Mouse (Mus musculus) limb, embryonic 13.5 days (tissue): ENCODE data around the gene Nfkbiz. TPM values are rescaled to one million over a fixed set of nuclear protein-coding genes. Genes with fewer than 3 reads are reported as not detected.
"Not testable (repeated sequence)": the region's sequence is repeated elsewhere in the genome, so short reads cannot be mapped to it uniquely, and the experiment has no call there.

ENCODE experiments used
- ATAC-seq: fragments of 200-750 bp; cut with Nextera tagmentation; 2 replicates; pipeline ENCODE4 v1.8.0; 2017; ENCODE audit warnings: low read depth, moderate number of reproducible peaks, moderate TSS enrichment; ENCODE audit not compliant: low FRiP score
- H3K27ac ChIP-seq: fragments of 300-500 bp; sonication (generic); 2 replicates; pipeline ENCODE4 v1.5.1; 2015; ENCODE audit warnings: inconsistent platforms, mild to moderate bottlenecking, moderate library complexity
- H3K27me3 ChIP-seq: fragments of 300-500 bp; sonication (generic); 2 replicates; pipeline ENCODE4 v1.6.1; 2015; ENCODE audit warnings: mild to moderate bottlenecking, inconsistent platforms
- H3K36me3 ChIP-seq: fragments of 300-500 bp; sonication (generic); 2 replicates; pipeline ENCODE4 v1.6.1; 2015; ENCODE audit warnings: inconsistent platforms, mild to moderate bottlenecking, moderate library complexity
- H3K4me1 ChIP-seq: fragments of 300-500 bp; sonication (generic); 2 replicates; pipeline ENCODE4 v1.6.1; 2015; ENCODE audit warnings: inconsistent platforms
- H3K4me2 ChIP-seq: fragments of 300-500 bp; sonication (generic); replicated peaks from 2 replicates; pipeline ENCODE4 v1.6.1; 2015; ENCODE audit warnings: inconsistent platforms, mild to moderate bottlenecking, moderate library complexity
- H3K4me3 ChIP-seq: fragments of 300-500 bp; sonication (generic); 2 replicates; pipeline ENCODE4 v1.5.1; 2015; ENCODE audit warnings: moderate library complexity, mild to moderate bottlenecking, inconsistent platforms
- H3K9ac ChIP-seq: fragments of 300-500 bp; sonication (generic); 2 replicates; pipeline ENCODE4 v1.6.1; 2015; ENCODE audit warnings: mild to moderate bottlenecking, inconsistent platforms
- H3K9me3 ChIP-seq: fragments of 300-500 bp; sonication (generic); 2 replicates; pipeline ENCODE4 v1.6.1; 2016; ENCODE audit warnings: inconsistent platforms
- WGBS: fragments of 180-500 bp; shearing (Covaris S2); methylation state at CpG from one replicate; pipeline ENCODE4 v1.1.7; 2015; 5-methylcytosine and 5-hydroxymethylcytosine counted together
- polyA plus RNA-seq: library from polyadenylated mRNA; unstranded; fragments of >200 nt; fragmentation: Nextera tagmentation; extraction: Ambion mirVana; gene quantifications from 2 replicates; pipeline ENCODE4 v1.2.1, GENCODE M21; 2015

Gene Nfkbiz
- 4.1 and 4.6 TPM in 2 replicates for polyA plus RNA-seq

- peaks cover 6% of the 10 kb centered on the region for H3K4me1 ChIP-seq
- peak; percentile 92 for ATAC-seq
- WGBS: under 1% methylated on average over 40 of the region's 40 CpGs
- peak within 1 kb of the TSS; percentile 82 for H3K9ac ChIP-seq
- no peaks in the 10 kb centered on the region for H3K27me3 ChIP-seq
- H3K36me3 ChIP-seq: peaks cover 14% of the 10 kb centered on the region
- H3K4me2 ChIP-seq: peak within 1 kb of the TSS; percentile 74
- H3K4me3 ChIP-seq: peak within 1 kb of the TSS; percentile 56
- H3K9me3 ChIP-seq: no peaks in the 10 kb centered on the region
- H3K27ac ChIP-seq: peak within 1 kb of the TSS; percentile 82
Measured at GRCm38 (mm10) chr16:55838510-55839474, at the start of gene Nfkbiz. Gene Nfkbiz (minus strand): TSS chr16:55838899.

GRCm38 (mm10) chr16:55887814-55888583 lies 49.3 kb upstream of the Nfkbiz start:
- Histone ChIP-seq H3K27ac (no peak overlapping the region), H3K27me3 (no peaks in the 10 kb centered on the region), H3K4me1 (no peaks in the 10 kb centered on the region), H3K9me3 (no peaks in the 10 kb centered on the region), H3K36me3 (peaks cover 17% of the 10 kb centered on the region), H3K4me2 (no peak overlapping the region), H3K9ac (no peak overlapping the region), H3K4me3 (no peak overlapping the region)
- 63% methylated on average over 7 of the region's 7 CpGs for WGBS
- no peak for ATAC-seq

- Histone ChIP-seq H3K4me1 (no peaks in the 10 kb centered on the region), H3K27me3 (no peaks in the 10 kb centered on the region), H3K9me3 (no peaks in the 10 kb centered on the region), H3K4me2 (no peak overlapping the region), H3K36me3 (peaks cover 17% of the 10 kb centered on the region), H3K9ac (no peak overlapping the region), H3K4me3 (no peak overlapping the region), H3K27ac (no peak overlapping the region)
- ATAC-seq: no peak
- 72% methylated on average over 11 of the region's 11 CpGs for WGBS
Measured at GRCm38 (mm10) chr16:55884246-55884645, 45.5 kb upstream of the Nfkbiz start.

- H3K9ac ChIP-seq: no peak overlapping the region
- H3K27me3 ChIP-seq: no peaks in the 10 kb centered on the region
- no peak overlapping the region for H3K4me2 ChIP-seq
- 68% methylated on average over 6 of the region's 6 CpGs for WGBS
- no peaks in the 10 kb centered on the region for H3K9me3 ChIP-seq
- H3K27ac ChIP-seq: no peak overlapping the region
- H3K4me1 ChIP-seq: no peaks in the 10 kb centered on the region
- H3K4me3 ChIP-seq: no peak overlapping the region
- H3K36me3 ChIP-seq: no peaks in the 10 kb centered on the region
- ATAC-seq: no peak
Measured at GRCm38 (mm10) chr16:55876025-55876424, 37.3 kb upstream of the Nfkbiz start.

- peaks cover 15% of the 10 kb centered on the region; the same call in 1 of the 2 replicates for H3K36me3 ChIP-seq
- H3K9ac ChIP-seq: no peak overlapping the region
- H3K27me3 ChIP-seq: no peaks in the 10 kb centered on the region
- no peaks in the 10 kb centered on the region for H3K9me3 ChIP-seq
- no peaks in the 10 kb centered on the region for H3K4me1 ChIP-seq
- 63% methylated on average over 4 of the region's 4 CpGs for whole genome bisulfite sequencing
- no peak for ATAC-seq
- no peak overlapping the region for H3K27ac ChIP-seq
- H3K4me2 ChIP-seq: no peak overlapping the region
- no peak overlapping the region for H3K4me3 ChIP-seq
Measured at GRCm38 (mm10) chr16:55863832-55864231, 25.1 kb upstream of the Nfkbiz start.

GRCm38 (mm10) chr16:55863149-55863815 lies 24.6 kb upstream of the Nfkbiz start:
- 28% methylated on average over 7 of the region's 7 CpGs for WGBS
- H3K9me3 ChIP-seq: no peaks in the 10 kb centered on the region
- no peak overlapping the region for H3K9ac ChIP-seq
- H3K4me3 ChIP-seq: no peak overlapping the region
- H3K27ac ChIP-seq: no peak overlapping the region
- H3K36me3 ChIP-seq: peaks cover 15% of the 10 kb centered on the region; the same call in 1 of the 2 replicates
- no peaks in the 10 kb centered on the region for H3K4me1 ChIP-seq
- H3K4me2 ChIP-seq: no peak overlapping the region
- ATAC-seq: peak; percentile 59; the same call in 1 of the 2 replicates
- H3K27me3 ChIP-seq: no peaks in the 10 kb centered on the region

GRCm38 (mm10) chr16:55861104-55861503 lies 22.4 kb upstream of the Nfkbiz start:
- ATAC-seq: no peak
- Histone ChIP-seq H3K4me2 (no peak overlapping the region), H3K27me3 (no peaks in the 10 kb centered on the region), H3K36me3 (peaks cover 12% of the 10 kb centered on the region; the same call in 1 of the 2 replicates), H3K27ac (no peak overlapping the region), H3K9me3 (no peaks in the 10 kb centered on the region), H3K4me1 (no peaks in the 10 kb centered on the region), H3K4me3 (no peak overlapping the region), H3K9ac (no peak overlapping the region)
- WGBS: 87% methylated on average over 3 of the region's 3 CpGs

- not testable (repeated sequence) for H3K27ac ChIP-seq, H3K9ac ChIP-seq, H3K36me3 ChIP-seq, H3K9me3 ChIP-seq, H3K27me3 ChIP-seq, H3K4me1 ChIP-seq, H3K4me2 ChIP-seq, H3K4me3 ChIP-seq, ATAC-seq
- 93% methylated on average over 4 of the region's 4 CpGs for WGBS
Measured at GRCm38 (mm10) chr16:55859421-55859820, 20.7 kb upstream of the Nfkbiz start.

GRCm38 (mm10) chr16:55858465-55858864 lies 19.8 kb upstream of the Nfkbiz start:
- ATAC-seq: no peak
- peaks cover 7% of the 10 kb centered on the region; the same call in 1 of the 2 replicates for H3K36me3 ChIP-seq
- H3K4me2 ChIP-seq: no peak overlapping the region

GRCm38 (mm10) chr16:55852943-55853727 lies 14.4 kb upstream of the Nfkbiz start:
- 58% methylated on average over 19 of the region's 19 CpGs for WGBS
- Histone ChIP-seq H3K4me2 (no peak overlapping the region), H3K9me3 (no peaks in the 10 kb centered on the region), H3K27me3 (no peaks in the 10 kb centered on the region), H3K36me3 (no peaks in the 10 kb centered on the region), H3K27ac (no peak overlapping the region), H3K4me3 (no peak overlapping the region), H3K9ac (no peak overlapping the region), H3K4me1 (no peaks in the 10 kb centered on the region)
- ATAC-seq: peak; percentile 67; the same call in 1 of the 2 replicates

More at GRCm38 (mm10) chr16:55858465-55858864, 19.8 kb upstream of the Nfkbiz start:
- 61% methylated on average over 6 of the region's 6 CpGs for WGBS
- Histone ChIP-seq H3K4me1 (no peaks in the 10 kb centered on the region), H3K4me3 (no peak overlapping the region), H3K27ac (no peak overlapping the region), H3K9ac (no peak overlapping the region), H3K27me3 (no peaks in the 10 kb centered on the region), H3K9me3 (no peaks in the 10 kb centered on the region)

GRCm38 (mm10) chr16:55852515-55852914 lies 13.8 kb upstream of the Nfkbiz start:
- no peaks in the 10 kb centered on the region for H3K27me3 ChIP-seq
- H3K4me2 ChIP-seq: no peak overlapping the region
- H3K9me3 ChIP-seq: no peaks in the 10 kb centered on the region
- 29% methylated on average over 4 of the region's 4 CpGs for WGBS
- H3K4me1 ChIP-seq: no peaks in the 10 kb centered on the region
- no peak overlapping the region for H3K9ac ChIP-seq
- no peaks in the 10 kb centered on the region for H3K36me3 ChIP-seq
- no peak overlapping the region for H3K27ac ChIP-seq
- no peak overlapping the region for H3K4me3 ChIP-seq
- no peak; the same call in 1 of the 2 replicates for ATAC-seq
